Mouse (Mus musculus) intestine, postnatal 0 days (tissue): Measurements from ENCODE around the gene Dnaic1. TPM values are rescaled to one million over a fixed set of nuclear protein-coding genes. Genes with fewer than 3 reads are reported as not detected.

ENCODE experiments used
- polyA plus RNA-seq: library from polyadenylated mRNA; unstranded; fragments of >200 nt; fragmentation: Nextera tagmentation; extraction: Ambion mirVana; gene quantifications from 2 replicates; pipeline ENCODE4 v1.2.1, GENCODE M21; 2015

The Dnaic1 gene
- polyA plus RNA-seq, 1 experiment from 2014 or later = 2.3 TPM

Other genes starting within 250 kb of the Dnaic1 start
- gene Ubap1, start 220.8 kb upstream of the Dnaic1 start, polyA plus RNA-seq = 36.3 and 44.7 TPM in 2 replicates
- gene Kif24, start 104.9 kb upstream of the Dnaic1 start, polyA plus RNA-seq = 1.3 and 1.4 TPM in 2 replicates
- gene Nudt2, start 104.6 kb upstream of the Dnaic1 start, polyA plus RNA-seq = 34.9 and 35.7 TPM in 2 replicates
- 11.6 and 13.7 TPM in 2 replicates for gene AI464131, start 66.7 kb upstream of the Dnaic1 start, polyA plus RNA-seq
- gene 1110017D15Rik, start 52.4 kb upstream of the Dnaic1 start, polyA plus RNA-seq = 0.52 and 2.0 TPM in 2 replicates
- 3.2 and 4.9 TPM in 2 replicates for gene Fam219a, start 237 bp upstream of the Dnaic1 start, polyA plus RNA-seq
- 8.5 and 8.6 TPM in 2 replicates for gene Enho, start 70.5 kb downstream of the Dnaic1 start, polyA plus RNA-seq
- gene Cntfr, start 127.3 kb downstream of the Dnaic1 start, polyA plus RNA-seq = 1.9 and 2.8 TPM in 2 replicates
- 63.8 and 63.9 TPM in 2 replicates for gene Il11ra1, start 130.2 kb downstream of the Dnaic1 start, polyA plus RNA-seq
- 47.4 and 51.3 TPM in 2 replicates for gene Rpp25l, start 143.8 kb downstream of the Dnaic1 start, polyA plus RNA-seq
- 127 and 144 TPM in 2 replicates for gene Dctn3, start 153.4 kb downstream of the Dnaic1 start, polyA plus RNA-seq
- gene Arid3c, start 161.4 kb downstream of the Dnaic1 start, polyA plus RNA-seq = not detected in 2 replicates
- gene Galt, start 185.5 kb downstream of the Dnaic1 start, polyA plus RNA-seq = 90.5 and 105 TPM in 2 replicates
- 46.4 and 50.6 TPM in 2 replicates for gene Sigmar1, start 186.4 kb downstream of the Dnaic1 start, polyA plus RNA-seq
- 21.5 and 21.9 TPM in 2 replicates for gene Ccl27a, start 204.5 kb downstream of the Dnaic1 start, polyA plus RNA-seq